Mouse (Mus musculus): Measurements from ENCODE around the gene Irf2bp2. TPM values are rescaled to one million over a fixed set of nuclear protein-coding genes. Genes with fewer than 3 reads are reported as not detected.

Gene Irf2bp2
- total RNA-seq, 2 experiments from 2014 or later = 124 to 140 TPM

- intact Hi-C loops (cut with DNase I) = no loop called here
- DNase-seq = no peak
Observed at GRCm38 (mm10) chr8:126589507-126590023, 4.2 kb downstream of the Irf2bp2 start.

- no peak for DNase-seq
- intact Hi-C loops (cut with DNase I) = no loop called here
Observed at GRCm38 (mm10) chr8:126588636-126589506, 4.9 kb downstream of the Irf2bp2 start.

DNA sequence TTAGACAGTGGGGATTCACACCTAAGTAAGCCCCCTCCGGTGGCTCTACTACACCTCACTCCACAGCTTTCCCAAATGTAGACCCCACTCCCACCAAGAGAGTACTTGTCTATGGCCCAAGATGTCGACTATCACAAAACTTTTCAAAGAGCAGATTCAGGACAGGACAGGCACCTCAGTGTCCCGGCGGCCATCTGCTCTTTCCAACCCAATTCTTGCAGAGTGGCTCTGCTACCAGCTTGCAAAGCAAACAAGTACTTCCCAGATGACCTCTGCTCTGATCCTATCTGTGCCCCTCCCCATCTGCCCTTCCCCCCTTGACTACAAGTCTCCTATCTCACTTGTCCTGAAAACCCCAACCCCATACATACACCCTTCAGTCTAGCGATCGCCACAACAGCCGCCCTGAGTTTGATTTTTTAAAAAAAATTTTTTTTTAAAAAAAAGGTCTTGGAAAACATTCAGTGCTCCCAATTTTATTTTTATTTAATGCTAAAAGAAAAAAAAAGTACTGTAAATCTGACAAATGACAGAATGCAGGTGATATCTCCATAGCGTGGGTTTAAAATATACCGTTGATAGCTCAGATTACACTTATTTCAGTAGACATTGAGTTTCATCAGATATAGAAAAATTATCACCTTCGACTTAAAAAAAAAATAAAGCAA, 5.8 kb downstream of the Irf2bp2 start:
- intact Hi-C loops (cut with DNase I) = no loop called here

GRCm38 (mm10) chr8:126586599-126587577, 6.9 kb downstream of the Irf2bp2 start:
- intact Hi-C loops (cut with DNase I) = no loop called here

More for the DNA sequence above, 5.8 kb downstream of the Irf2bp2 start:
- DNase-seq = peak in 1 of 2 experiments; percentile 25

DNA sequence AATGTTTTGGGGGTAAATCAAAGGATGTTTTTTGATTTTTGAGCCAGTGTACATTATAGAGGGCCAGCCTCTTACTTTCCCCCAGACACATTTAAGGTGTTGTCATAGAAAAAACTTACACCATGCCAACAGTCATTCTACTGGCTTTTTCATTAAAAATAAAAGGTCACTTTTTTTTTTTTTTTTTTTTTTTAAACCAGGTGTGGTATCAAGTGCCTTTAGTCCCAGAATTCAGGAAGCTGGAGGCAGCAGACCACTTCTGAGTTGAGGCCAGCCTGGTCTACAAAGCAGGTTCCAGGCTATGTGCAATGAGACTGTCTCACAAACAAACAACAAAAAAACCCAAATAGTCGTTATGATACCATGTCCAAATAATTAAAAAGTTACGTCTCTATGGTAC, 7.7 kb downstream of the Irf2bp2 start:
- intact Hi-C loops (cut with DNase I) = no loop called here
- DNase-seq = no peak

More at GRCm38 (mm10) chr8:126586599-126587577, 6.9 kb downstream of the Irf2bp2 start:
- no peak for DNase-seq

GRCm38 (mm10) chr8:126585561-126586031, 8.2 kb downstream of the Irf2bp2 start:
- intact Hi-C loops (cut with DNase I) = loop anchor here (2.0 kb wide), 1 partner anchor 335 kb away; no protein-coding TSS in a partner anchor
- DNase-seq = peak in 1 of 2 experiments; percentile 19

GRCm38 (mm10) chr8:126584844-126585231, 8.9 kb downstream of the Irf2bp2 start:
- intact Hi-C loops (cut with DNase I) = loop anchor here (2.0 kb wide), 1 partner anchor 336 kb away; no protein-coding TSS in a partner anchor
- DNase-seq = no peak

DNA sequence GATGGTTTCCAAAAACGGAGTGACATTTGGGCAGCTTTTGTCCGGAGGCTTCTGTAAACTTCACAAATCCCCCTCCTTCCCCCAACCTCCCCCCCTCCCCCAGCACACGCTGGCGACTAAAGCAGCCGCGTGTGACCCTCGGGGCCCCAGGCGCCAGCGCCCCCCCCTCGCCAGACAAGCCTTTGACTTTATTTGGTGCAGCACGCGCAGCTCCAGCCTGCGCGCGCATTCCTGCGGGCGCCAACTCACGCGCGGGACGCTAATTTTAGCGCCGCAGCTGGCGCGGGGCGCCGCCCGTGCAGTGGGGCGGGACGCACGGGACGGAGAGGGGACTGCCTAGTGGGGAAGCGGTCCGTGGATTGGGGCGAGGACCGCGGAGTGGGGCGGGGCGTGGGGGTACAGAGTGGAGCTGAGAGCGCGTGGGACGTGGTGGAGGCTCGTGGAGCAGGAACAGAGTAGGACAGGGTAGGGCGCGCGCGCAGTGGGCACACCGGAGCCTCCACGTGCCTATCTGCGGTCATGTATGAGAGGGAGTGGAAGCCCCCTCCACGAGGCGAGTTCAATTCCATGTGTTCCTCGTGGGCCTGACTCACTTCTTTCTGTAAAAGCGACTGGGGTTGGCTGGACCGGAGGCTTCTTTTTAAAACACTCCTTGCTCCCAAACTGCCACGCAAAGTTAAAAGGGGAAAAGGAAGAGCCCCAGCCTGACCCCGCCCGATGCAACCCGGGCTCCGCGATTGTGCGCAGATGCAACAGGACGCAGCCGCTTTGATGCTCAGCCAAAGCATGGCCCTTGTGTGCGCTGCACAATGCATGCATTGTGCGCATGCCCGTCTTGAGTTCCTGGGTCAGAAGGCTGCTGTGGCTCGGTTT, 9.6 kb downstream of the Irf2bp2 start:
- intact Hi-C loops (cut with DNase I) = loop anchor here (2.0 kb wide), 1 partner anchor 337 kb away; no protein-coding TSS in a partner anchor
- DNase-seq = peak; percentile 86 to 87

- DNase-seq = peak; percentile 39 to 60
- intact Hi-C loops (cut with DNase I) = no loop called here
Observed at GRCm38 (mm10) chr8:126583534-126583933, 10.3 kb downstream of the Irf2bp2 start.

GRCm38 (mm10) chr8:126583018-126583417, 10.8 kb downstream of the Irf2bp2 start:
- no peak for DNase-seq
- intact Hi-C loops (cut with DNase I) = no loop called here

GRCm38 (mm10) chr8:126582509-126582908, 11.3 kb downstream of the Irf2bp2 start:
- peak; percentile 76 to 80 for DNase-seq
- intact Hi-C loops (cut with DNase I) = loop anchor here (1.0 kb wide), 1 partner anchor 154 kb away; no protein-coding TSS in a partner anchor

DNA sequence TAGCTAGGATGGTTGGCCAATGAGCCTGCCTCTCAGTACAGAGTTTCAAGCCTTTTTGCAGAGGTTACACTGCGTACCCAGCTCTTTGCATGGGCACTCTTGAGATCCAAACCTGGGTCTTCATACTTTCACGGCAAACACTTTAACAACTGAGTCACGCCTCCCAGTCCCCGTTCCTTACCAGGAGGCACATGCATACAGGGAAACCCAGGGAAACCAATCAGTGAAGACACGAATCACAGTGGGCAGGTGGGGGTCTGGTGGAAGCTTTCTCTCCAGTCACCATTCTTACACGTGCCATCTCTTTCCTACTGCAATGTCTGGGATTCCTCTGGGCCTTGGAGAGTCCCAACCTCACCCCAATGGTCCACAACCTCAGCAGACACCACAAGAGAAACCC, 12.1 kb downstream of the Irf2bp2 start:
- no peak for DNase-seq
- intact Hi-C loops (cut with DNase I) = loop anchor here (1.0 to 2.0 kb wide), 3 partner anchors 55 to 155 kb away; no protein-coding TSS in a partner anchor

DNA sequence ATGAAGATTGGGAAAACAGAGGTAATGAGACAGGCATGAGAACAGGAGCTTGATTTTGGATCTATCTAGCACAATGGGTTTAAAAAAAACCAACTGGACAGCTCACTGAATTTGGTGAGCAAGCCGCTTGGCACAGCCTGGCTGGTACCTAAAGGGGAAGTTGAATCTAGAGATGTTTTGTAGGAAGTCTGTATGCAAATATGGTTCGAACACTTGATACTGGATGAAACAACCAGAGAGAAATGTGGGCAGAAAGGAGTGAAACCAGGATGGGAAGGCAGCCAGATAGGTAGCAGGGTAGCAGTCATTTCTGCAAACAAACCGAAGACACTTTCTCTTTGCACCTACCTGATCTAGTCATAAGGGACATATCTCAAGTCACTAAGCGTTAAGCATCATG, 13.0 kb downstream of the Irf2bp2 start:
- intact Hi-C loops (cut with DNase I) = loop anchor here (2.0 kb wide), 2 partner anchors 54 to 82 kb away; no protein-coding TSS in a partner anchor

GRCm38 (mm10) chr8:126580086-126580485, 13.7 kb downstream of the Irf2bp2 start:
- no peak for DNase-seq
- intact Hi-C loops (cut with DNase I) = loop anchor here (2.0 kb wide), 2 partner anchors 53 to 81 kb away; no protein-coding TSS in a partner anchor

More for the DNA sequence above, 13.0 kb downstream of the Irf2bp2 start:
- no peak for DNase-seq

DNA sequence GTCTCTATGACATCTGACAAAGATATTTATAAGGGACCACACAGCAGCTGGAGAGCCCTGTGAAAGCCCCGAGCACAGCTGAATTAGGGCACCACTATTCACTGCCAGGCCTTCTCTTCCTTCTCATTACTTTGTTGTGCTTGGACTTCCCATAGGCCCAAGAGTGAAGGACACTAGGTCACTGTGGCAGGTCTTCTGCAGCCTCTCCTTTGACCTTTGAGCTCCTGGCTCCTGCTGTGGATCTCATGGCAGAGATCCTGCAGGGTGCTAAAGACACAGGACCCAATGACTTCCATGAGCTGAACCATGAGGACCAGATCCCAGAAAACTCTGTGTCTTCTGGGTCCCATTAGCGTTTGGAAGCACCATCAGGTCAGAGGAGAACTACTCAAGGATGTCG, 15.1 kb downstream of the Irf2bp2 start:
- intact Hi-C loops (cut with DNase I) = no loop called here
- no peak for DNase-seq

DNA sequence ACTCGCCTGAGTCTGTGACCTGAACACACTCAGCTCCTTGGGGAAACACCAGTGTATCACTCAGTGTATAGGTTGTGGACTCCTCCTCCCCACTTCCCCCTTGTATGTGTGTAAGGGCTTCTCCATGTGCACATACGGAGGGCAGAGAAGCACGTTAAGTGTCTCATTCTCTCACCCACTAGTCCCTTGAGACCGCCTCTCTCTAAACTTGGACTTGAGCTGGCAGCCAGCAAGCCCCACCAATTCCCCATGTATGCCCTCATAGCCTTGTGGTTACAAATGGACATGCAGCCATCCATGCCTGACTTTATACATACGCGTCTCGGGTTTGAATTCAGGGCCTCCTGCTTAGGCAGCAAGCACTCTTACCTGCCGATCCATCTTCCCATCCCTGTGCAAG, 16.9 kb downstream of the Irf2bp2 start:
- intact Hi-C loops (cut with DNase I) = no loop called here
- DNase-seq = no peak

- DNase-seq = no peak
- intact Hi-C loops (cut with DNase I) = no loop called here
Observed at GRCm38 (mm10) chr8:126576086-126576485, 17.7 kb downstream of the Irf2bp2 start.

GRCm38 (mm10) chr8:126574882-126575637, 18.7 kb downstream of the Irf2bp2 start:
- no peak for DNase-seq
- intact Hi-C loops (cut with DNase I) = no loop called here
